Mouse (Mus musculus): ENCODE measurements at regions not wholly inside any gene's neighbourhood (a gene's known extent, or its start where the extent isn't known, plus 50 kb on each side); places are given as distances from the start of the nearest gene placed in this dataset.

DNA sequence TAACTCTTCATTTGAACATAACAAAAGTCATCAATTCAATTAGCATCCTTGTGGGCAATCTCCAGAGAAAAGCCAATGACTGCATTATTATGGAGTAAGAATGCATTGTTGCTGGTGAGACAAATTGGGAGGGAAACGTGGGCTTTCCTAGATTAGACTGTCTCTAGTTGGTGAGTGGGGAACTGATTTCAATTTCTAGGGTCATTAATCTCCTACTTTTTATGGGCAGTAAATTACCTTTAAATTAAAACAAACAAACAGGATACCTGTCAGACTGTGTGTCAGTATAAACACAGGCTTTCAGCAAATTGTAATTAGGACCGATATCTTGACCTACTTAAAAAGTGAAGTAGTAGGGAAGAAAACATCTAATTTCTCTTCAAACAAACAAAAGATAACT, 307.4 kb upstream of the Tmem161b start:
- no peak overlapping the region for H3K27ac ChIP-seq
- H3K4me1 ChIP-seq = no peaks in the 10 kb centered on the region
- H3K4me2 ChIP-seq = no peak overlapping the region
- H3K36me3 ChIP-seq = no peaks in the 10 kb centered on the region
- no peaks in the 10 kb centered on the region for H3K27me3 ChIP-seq
- no peak for ATAC-seq (ENCODE audit: insufficient number of reproducible peaks, insufficient read depth, low FRiP score, low TSS enrichment, low read depth)
- H3K9ac ChIP-seq = no peak overlapping the region
- no peak overlapping the region for H3K4me3 ChIP-seq
- WGBS = 63% methylated on average over 2 of the region's 2 CpGs
- no peaks in the 10 kb centered on the region for H3K9me3 ChIP-seq

GRCm38 (mm10) chr13:83932761-83933160, 289.3 kb upstream of the Tmem161b start:
- Histone ChIP-seq H3K4me2 (no peak overlapping the region), H3K27ac (no peak overlapping the region), H3K4me1 (no peaks in the 10 kb centered on the region), H3K27me3 (no peaks in the 10 kb centered on the region), H3K9me3 (0 out of 2 replicates have a peak, but pooled peaks cover 2% of the 10 kb centered on the region), H3K9ac (no peak overlapping the region), H3K4me3 (no peak overlapping the region), H3K36me3 (no peaks in the 10 kb centered on the region)
- 74% methylated on average over 2 of the region's 2 CpGs for WGBS
- ATAC-seq (ENCODE audit: insufficient number of reproducible peaks, insufficient read depth, low FRiP score, low TSS enrichment, low read depth) = no peak

GRCm38 (mm10) chr13:83946495-83946894, 275.6 kb upstream of the Tmem161b start:
- no peak for ATAC-seq (ENCODE audit: insufficient number of reproducible peaks, insufficient read depth, low FRiP score, low TSS enrichment, low read depth)
- no peaks in the 10 kb centered on the region for H3K9me3 ChIP-seq
- no peak overlapping the region for H3K4me3 ChIP-seq
- H3K27me3 ChIP-seq = no peaks in the 10 kb centered on the region
- H3K4me2 ChIP-seq = no peak overlapping the region
- no peaks in the 10 kb centered on the region for H3K36me3 ChIP-seq
- H3K27ac ChIP-seq = no peak overlapping the region
- 74% methylated on average over 4 of the region's 4 CpGs for WGBS
- H3K4me1 ChIP-seq = no peaks in the 10 kb centered on the region
- H3K9ac ChIP-seq = no peak overlapping the region

- H3K4me2 ChIP-seq = no peak overlapping the region
- no peak overlapping the region for H3K27ac ChIP-seq
- no peaks in the 10 kb centered on the region for H3K9me3 ChIP-seq
- no peaks in the 10 kb centered on the region for H3K36me3 ChIP-seq
- ATAC-seq (ENCODE audit: insufficient number of reproducible peaks, insufficient read depth, low FRiP score, low TSS enrichment, low read depth) = no peak
- H3K9ac ChIP-seq = no peak overlapping the region
- no peaks in the 10 kb centered on the region for H3K27me3 ChIP-seq
- no peaks in the 10 kb centered on the region for H3K4me1 ChIP-seq
- no peak overlapping the region for H3K4me3 ChIP-seq
Measured at GRCm38 (mm10) chr13:83951163-83951562, 270.9 kb upstream of the Tmem161b start.

DNA sequence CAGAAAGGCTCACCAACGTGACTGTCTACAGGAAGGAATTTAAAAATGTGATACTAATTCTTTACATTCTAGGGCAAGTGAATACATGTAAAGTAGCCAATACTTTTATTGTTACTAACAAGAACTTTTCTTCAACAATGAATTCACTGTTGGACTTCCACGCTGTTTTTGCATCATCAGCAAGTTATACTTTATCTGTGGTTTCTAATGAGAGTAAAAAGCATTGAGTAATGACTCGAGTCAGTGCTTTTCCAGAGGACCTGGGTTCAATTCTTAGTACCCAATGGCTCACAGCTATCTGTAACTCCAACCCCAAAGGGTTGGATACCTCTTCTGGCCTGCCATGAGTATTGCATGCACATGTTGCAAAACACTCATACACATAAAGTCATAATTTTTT, 270.3 kb upstream of the Tmem161b start:
- H3K9me3 ChIP-seq = no peaks in the 10 kb centered on the region
- WGBS = 81% methylated on average over 3 of the region's 3 CpGs
- no peaks in the 10 kb centered on the region for H3K36me3 ChIP-seq
- no peak overlapping the region for H3K27ac ChIP-seq
- H3K4me3 ChIP-seq = no peak overlapping the region
- no peaks in the 10 kb centered on the region for H3K4me1 ChIP-seq
- H3K9ac ChIP-seq = no peak overlapping the region
- no peak for ATAC-seq (ENCODE audit: insufficient number of reproducible peaks, insufficient read depth, low FRiP score, low TSS enrichment, low read depth)
- H3K27me3 ChIP-seq = no peaks in the 10 kb centered on the region
- no peak overlapping the region for H3K4me2 ChIP-seq

DNA sequence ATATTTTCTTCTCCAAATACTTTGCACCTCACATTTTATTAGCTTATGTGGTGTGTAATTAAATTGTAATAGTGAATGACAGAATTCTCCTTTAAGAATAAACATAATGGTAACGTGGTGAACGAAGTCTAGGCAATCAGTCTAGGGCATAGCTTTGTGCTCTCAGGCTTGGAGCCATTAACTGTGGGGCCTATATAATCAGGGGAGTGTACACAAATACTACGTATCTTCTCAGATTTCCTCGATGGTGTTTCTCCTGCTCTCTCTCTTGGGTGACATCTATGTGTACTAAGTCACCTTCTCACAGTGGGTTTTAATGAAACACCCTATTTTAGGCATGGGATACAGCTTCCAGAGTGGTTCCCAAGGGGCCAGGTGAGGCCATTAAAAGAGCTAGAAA, 269.7 kb upstream of the Tmem161b start:
- Histone ChIP-seq H3K4me3 (no peak overlapping the region), H3K27ac (no peak overlapping the region), H3K9ac (no peak overlapping the region), H3K4me1 (no peaks in the 10 kb centered on the region), H3K27me3 (no peaks in the 10 kb centered on the region), H3K36me3 (no peaks in the 10 kb centered on the region), H3K9me3 (no peaks in the 10 kb centered on the region), H3K4me2 (no peak overlapping the region)
- 68% methylated on average over 4 of the region's 4 CpGs for WGBS
- ATAC-seq (ENCODE audit: insufficient number of reproducible peaks, insufficient read depth, low FRiP score, low TSS enrichment, low read depth) = no peak

GRCm38 (mm10) chr13:83952862-83953261, 269.2 kb upstream of the Tmem161b start:
- H3K4me2 ChIP-seq = no peak overlapping the region
- no peaks in the 10 kb centered on the region for H3K27me3 ChIP-seq
- H3K36me3 ChIP-seq = no peaks in the 10 kb centered on the region
- no peaks in the 10 kb centered on the region for H3K4me1 ChIP-seq
- no peak overlapping the region for H3K27ac ChIP-seq
- no peak for ATAC-seq (ENCODE audit: insufficient number of reproducible peaks, insufficient read depth, low FRiP score, low TSS enrichment, low read depth)
- 44% methylated on average over 4 of the region's 4 CpGs for WGBS
- no peaks in the 10 kb centered on the region for H3K9me3 ChIP-seq
- H3K9ac ChIP-seq = no peak overlapping the region
- H3K4me3 ChIP-seq = no peak overlapping the region

GRCm38 (mm10) chr13:83955701-83956100, 266.4 kb upstream of the Tmem161b start:
- Histone ChIP-seq H3K27me3 (no peaks in the 10 kb centered on the region), H3K27ac (no peak overlapping the region), H3K9me3 (no peaks in the 10 kb centered on the region), H3K4me1 (no peaks in the 10 kb centered on the region), H3K9ac (no peak overlapping the region), H3K36me3 (no peaks in the 10 kb centered on the region), H3K4me3 (no peak overlapping the region), H3K4me2 (no peak overlapping the region)
- no peak for ATAC-seq (ENCODE audit: insufficient number of reproducible peaks, insufficient read depth, low FRiP score, low TSS enrichment, low read depth)
- 64% methylated on average over 5 of the region's 5 CpGs for WGBS

DNA sequence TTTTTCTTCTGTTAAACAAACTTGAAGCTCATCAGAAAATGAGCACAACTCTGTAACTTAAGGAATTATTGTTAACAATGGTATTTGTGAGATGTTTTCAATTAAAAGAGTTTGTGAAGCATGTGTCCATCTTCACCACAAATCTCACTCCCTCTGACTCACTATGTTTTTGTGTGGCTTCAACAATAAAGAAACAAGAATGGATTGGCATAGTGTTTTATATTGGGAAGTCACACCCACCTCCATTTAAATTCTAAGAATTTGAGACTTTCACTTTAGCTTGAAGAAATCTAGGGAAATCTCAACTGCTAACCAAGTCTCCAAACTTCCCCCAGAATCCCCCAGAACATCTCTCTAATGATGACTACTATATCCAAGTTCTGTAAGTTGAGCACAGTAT, 243.6 kb upstream of the Tmem161b start:
- no peak for ATAC-seq (ENCODE audit: insufficient number of reproducible peaks, insufficient read depth, low FRiP score, low TSS enrichment, low read depth)
- Histone ChIP-seq H3K27me3 (no peaks in the 10 kb centered on the region), H3K9me3 (no peaks in the 10 kb centered on the region), H3K4me2 (no peak overlapping the region), H3K27ac (no peak overlapping the region), H3K36me3 (no peaks in the 10 kb centered on the region), H3K4me1 (no peaks in the 10 kb centered on the region), H3K9ac (no peak overlapping the region), H3K4me3 (no peak overlapping the region)

DNA sequence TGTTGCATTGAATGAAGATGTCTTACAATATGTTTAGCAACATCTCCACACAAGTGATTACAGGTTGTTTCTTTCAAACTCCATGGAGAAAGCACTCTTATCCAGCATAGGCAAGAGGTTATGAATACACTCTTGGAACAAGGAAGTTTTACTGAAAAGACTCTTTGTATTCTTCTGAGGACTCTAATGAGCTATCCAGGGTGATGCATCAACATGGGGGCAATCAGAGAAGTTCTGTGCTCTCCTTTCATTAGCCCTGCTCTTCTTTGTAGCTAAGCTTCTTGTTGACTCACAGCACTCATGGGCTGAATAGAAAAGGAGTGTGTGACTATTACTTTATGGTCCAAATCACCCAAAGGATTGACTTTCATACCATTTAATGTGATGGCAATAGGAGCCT, 242.6 kb upstream of the Tmem161b start:
- H3K36me3 ChIP-seq = no peaks in the 10 kb centered on the region
- H3K4me2 ChIP-seq = no peak overlapping the region
- no peaks in the 10 kb centered on the region for H3K9me3 ChIP-seq
- no peaks in the 10 kb centered on the region for H3K4me1 ChIP-seq
- ATAC-seq (ENCODE audit: insufficient number of reproducible peaks, insufficient read depth, low FRiP score, low TSS enrichment, low read depth) = no peak
- H3K27me3 ChIP-seq = no peaks in the 10 kb centered on the region
- no peak overlapping the region for H3K4me3 ChIP-seq
- no peak overlapping the region for H3K27ac ChIP-seq
- no peak overlapping the region for H3K9ac ChIP-seq

- 82% methylated on average over 10 of the region's 10 CpGs for WGBS
- H3K27me3 ChIP-seq = no peaks in the 10 kb centered on the region
- no peak overlapping the region for H3K4me2 ChIP-seq
- no peaks in the 10 kb centered on the region; the same call in 1 of the 2 replicates for H3K4me1 ChIP-seq
- ATAC-seq (ENCODE audit: insufficient number of reproducible peaks, insufficient read depth, low FRiP score, low TSS enrichment, low read depth) = no peak
- H3K9ac ChIP-seq = no peak overlapping the region
- H3K27ac ChIP-seq = no peak overlapping the region
- no peaks in the 10 kb centered on the region for H3K36me3 ChIP-seq
- H3K9me3 ChIP-seq = no peaks in the 10 kb centered on the region
- no peak overlapping the region for H3K4me3 ChIP-seq
Measured at GRCm38 (mm10) chr13:83984651-83985331, 237.3 kb upstream of the Tmem161b start.

DNA sequence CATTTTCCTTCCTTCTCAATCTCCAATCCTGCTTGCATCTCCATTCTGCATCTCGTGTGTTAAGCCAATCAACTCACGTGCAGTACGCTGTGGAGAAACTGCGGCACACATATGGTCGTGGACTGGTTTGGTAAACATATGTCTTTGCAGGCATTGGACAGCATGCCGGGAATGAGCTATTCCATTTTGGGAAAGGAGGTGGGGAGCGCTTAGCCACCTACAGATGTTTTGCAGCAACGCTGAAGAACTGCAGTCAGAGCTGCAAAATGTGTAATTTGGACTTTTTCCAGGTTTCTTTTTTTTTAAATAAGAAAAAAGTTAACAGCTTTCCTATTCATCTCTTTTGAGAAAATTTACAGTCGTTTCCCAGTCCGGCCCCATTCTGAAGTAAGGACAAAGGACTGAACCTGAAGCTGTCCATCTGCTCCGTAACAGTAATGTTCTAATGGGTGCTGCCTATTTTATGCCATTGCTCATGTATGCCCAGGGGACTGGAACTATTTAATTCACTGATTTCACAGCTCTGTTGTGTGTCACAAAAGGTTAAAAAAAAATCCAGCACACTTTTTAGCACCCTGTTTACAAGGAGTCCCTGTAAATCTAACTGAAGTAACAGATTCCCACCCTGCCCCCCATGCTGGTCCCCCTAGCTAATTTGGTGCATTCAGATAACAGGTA, 234.2 kb upstream of the Tmem161b start:
- no peak overlapping the region for H3K27ac ChIP-seq
- peak overlapping the region; percentile 42 for H3K4me2 ChIP-seq
- H3K27me3 ChIP-seq = no peaks in the 10 kb centered on the region
- ATAC-seq (ENCODE audit: insufficient number of reproducible peaks, insufficient read depth, low FRiP score, low TSS enrichment, low read depth) = no peak
- H3K4me1 ChIP-seq = no peaks in the 10 kb centered on the region; the same call in 1 of the 2 replicates
- WGBS = 44% methylated on average over 11 of the region's 11 CpGs
- H3K9ac ChIP-seq = no peak overlapping the region
- H3K9me3 ChIP-seq = no peaks in the 10 kb centered on the region
- no peaks in the 10 kb centered on the region for H3K36me3 ChIP-seq
- H3K4me3 ChIP-seq = peak overlapping the region; percentile 4; the same call in 1 of the 2 replicates

Data from embryonic facial prominence, embryonic 13.5 days (tissue).